Mouse (Mus musculus): ENCODE data around the gene Angel1. TPM values are rescaled to one million over a fixed set of nuclear protein-coding genes. Genes with fewer than 3 reads are reported as not detected.

Gene Angel1
- polyA plus RNA-seq, 1 experiment from 2014 or later: 10.6 TPM

- no peaks in the 10 kb centered on the region for H3K9me3 ChIP-seq (replicated peaks)
- H3K4me2 ChIP-seq: no peak overlapping the region
- H3K27me3 ChIP-seq (replicated peaks): no peaks in the 10 kb centered on the region
- H3K4me3 ChIP-seq: no peak overlapping the region
- peaks cover 46% of the 10 kb centered on the region for H3K36me3 ChIP-seq
- WGBS: 95% methylated on average over 27 of the region's 27 CpGs
- H3K4me1 ChIP-seq (replicated peaks): peaks cover 70% of the 10 kb centered on the region
- no peak for ATAC-seq (ENCODE audit: insufficient number of reproducible peaks, low FRiP score)
- no peak overlapping the region for H3K27ac ChIP-seq (ENCODE audit: poor library complexity, severe bottlenecking)
- H3K9ac ChIP-seq: no peak overlapping the region
Measured at GRCm38 (mm10) chr12:86688917-86689316, 37.3 kb downstream of the Angel1 start.

GRCm38 (mm10) chr12:86687971-86688573, 38.2 kb downstream of the Angel1 start:
- ATAC-seq (ENCODE audit: insufficient number of reproducible peaks, low FRiP score): peak; percentile 12; the same call in 1 of the 2 replicates
- Histone ChIP-seq H3K4me1 (replicated peaks) (peaks cover 70% of the 10 kb centered on the region), H3K27ac (ENCODE audit: poor library complexity, severe bottlenecking) (0 out of 2 replicates have a peak overlapping the region, but pooled peaks have one; percentile 15)

GRCm38 (mm10) chr12:86687445-86687955, 38.8 kb downstream of the Angel1 start:
- H3K4me1 ChIP-seq (replicated peaks): peaks cover 70% of the 10 kb centered on the region
- no peaks in the 10 kb centered on the region for H3K27me3 ChIP-seq (replicated peaks)
- 0 out of 2 replicates have a peak overlapping the region, but pooled peaks have one; percentile 15 for H3K27ac ChIP-seq (ENCODE audit: poor library complexity, severe bottlenecking)
- H3K9me3 ChIP-seq (replicated peaks): no peaks in the 10 kb centered on the region
- H3K4me3 ChIP-seq: no peak overlapping the region
- no peak overlapping the region for H3K9ac ChIP-seq
- H3K4me2 ChIP-seq: no peak overlapping the region
- 49% methylated on average over 4 of the region's 4 CpGs for WGBS
- ATAC-seq (ENCODE audit: insufficient number of reproducible peaks, low FRiP score): no peak
- peaks cover 46% of the 10 kb centered on the region for H3K36me3 ChIP-seq

More at GRCm38 (mm10) chr12:86687971-86688573, 38.2 kb downstream of the Angel1 start:
- Histone ChIP-seq H3K9ac (no peak overlapping the region), H3K4me3 (no peak overlapping the region), H3K27me3 (replicated peaks) (no peaks in the 10 kb centered on the region), H3K36me3 (peaks cover 46% of the 10 kb centered on the region), H3K4me2 (no peak overlapping the region), H3K9me3 (replicated peaks) (no peaks in the 10 kb centered on the region)
- 64% methylated on average over 4 of the region's 4 CpGs for WGBS

GRCm38 (mm10) chr12:86686551-86687330, 39.5 kb downstream of the Angel1 start:
- peaks cover 41% of the 10 kb centered on the region for H3K36me3 ChIP-seq
- 49% methylated on average over 13 of the region's 13 CpGs for WGBS
- no peak overlapping the region for H3K4me3 ChIP-seq
- no peaks in the 10 kb centered on the region for H3K9me3 ChIP-seq (replicated peaks)
- H3K4me1 ChIP-seq (replicated peaks): peaks cover 71% of the 10 kb centered on the region
- H3K4me2 ChIP-seq: no peak overlapping the region
- no peak for ATAC-seq (ENCODE audit: insufficient number of reproducible peaks, low FRiP score)
- no peaks in the 10 kb centered on the region for H3K27me3 ChIP-seq (replicated peaks)
- H3K27ac ChIP-seq (ENCODE audit: poor library complexity, severe bottlenecking): no peak overlapping the region
- H3K9ac ChIP-seq: no peak overlapping the region

GRCm38 (mm10) chr12:86685275-86685674, 41.0 kb downstream of the Angel1 start:
- 47% methylated on average over 9 of the region's 9 CpGs for WGBS
- H3K9me3 ChIP-seq (replicated peaks): no peaks in the 10 kb centered on the region
- no peaks in the 10 kb centered on the region for H3K27me3 ChIP-seq (replicated peaks)
- H3K9ac ChIP-seq: no peak overlapping the region
- no peak for ATAC-seq (ENCODE audit: insufficient number of reproducible peaks, low FRiP score)
- H3K4me1 ChIP-seq (replicated peaks): peaks cover 68% of the 10 kb centered on the region
- peaks cover 34% of the 10 kb centered on the region for H3K36me3 ChIP-seq
- no peak overlapping the region for H3K27ac ChIP-seq (ENCODE audit: poor library complexity, severe bottlenecking)
- no peak overlapping the region for H3K4me2 ChIP-seq
- H3K4me3 ChIP-seq: no peak overlapping the region

GRCm38 (mm10) chr12:86683698-86684097, 42.6 kb downstream of the Angel1 start:
- peaks cover 28% of the 10 kb centered on the region for H3K36me3 ChIP-seq
- H3K4me3 ChIP-seq: no peak overlapping the region
- no peak overlapping the region for H3K9ac ChIP-seq
- no peaks in the 10 kb centered on the region for H3K27me3 ChIP-seq (replicated peaks)
- H3K27ac ChIP-seq (ENCODE audit: poor library complexity, severe bottlenecking): peak overlapping the region; percentile 12
- whole genome bisulfite sequencing: 53% methylated on average over 7 of the region's 7 CpGs
- H3K4me1 ChIP-seq (replicated peaks): peaks cover 64% of the 10 kb centered on the region
- no peaks in the 10 kb centered on the region for H3K9me3 ChIP-seq (replicated peaks)
- ATAC-seq (ENCODE audit: insufficient number of reproducible peaks, low FRiP score): no peak
- no peak overlapping the region for H3K4me2 ChIP-seq

GRCm38 (mm10) chr12:86682178-86682577, 44.1 kb downstream of the Angel1 start:
- Histone ChIP-seq H3K27me3 (replicated peaks) (no peaks in the 10 kb centered on the region), H3K36me3 (peaks cover 20% of the 10 kb centered on the region), H3K27ac (ENCODE audit: poor library complexity, severe bottlenecking) (no peak overlapping the region), H3K9me3 (replicated peaks) (no peaks in the 10 kb centered on the region), H3K4me1 (replicated peaks) (peaks cover 56% of the 10 kb centered on the region), H3K4me3 (no peak overlapping the region), H3K4me2 (no peak overlapping the region), H3K9ac (0 out of 2 replicates have a peak overlapping the region, but pooled peaks have one; percentile 14)
- ATAC-seq (ENCODE audit: insufficient number of reproducible peaks, low FRiP score): no peak
- 77% methylated on average over 8 of the region's 8 CpGs for WGBS

- no peak overlapping the region for H3K27ac ChIP-seq (ENCODE audit: poor library complexity, severe bottlenecking)
- H3K4me2 ChIP-seq: peak overlapping the region; percentile 38; the same call in 1 of the 2 replicates
- no peaks in the 10 kb centered on the region for H3K27me3 ChIP-seq (replicated peaks)
- no peak overlapping the region for H3K4me3 ChIP-seq
- no peaks in the 10 kb centered on the region for H3K9me3 ChIP-seq (replicated peaks)
- WGBS: 66% methylated on average over 9 of the region's 9 CpGs
- H3K4me1 ChIP-seq (replicated peaks): peaks cover 50% of the 10 kb centered on the region
- ATAC-seq (ENCODE audit: insufficient number of reproducible peaks, low FRiP score): no peak
- peaks cover 14% of the 10 kb centered on the region for H3K36me3 ChIP-seq
- 0 out of 2 replicates have a peak overlapping the region, but pooled peaks have one; percentile 14 for H3K9ac ChIP-seq
Measured at GRCm38 (mm10) chr12:86681626-86682025, 44.6 kb downstream of the Angel1 start.

GRCm38 (mm10) chr12:86680591-86681193, 45.6 kb downstream of the Angel1 start:
- peak overlapping the region; percentile 92 for H3K9ac ChIP-seq
- H3K4me1 ChIP-seq (replicated peaks): peaks cover 44% of the 10 kb centered on the region
- ATAC-seq (ENCODE audit: insufficient number of reproducible peaks, low FRiP score): 0 out of 2 replicates have a peak, but pooled peaks have one; percentile 3

GRCm38 (mm10) chr12:86679991-86680491, 46.2 kb downstream of the Angel1 start:
- ATAC-seq (ENCODE audit: insufficient number of reproducible peaks, low FRiP score): no peak
- Histone ChIP-seq H3K27ac (ENCODE audit: poor library complexity, severe bottlenecking) (peak overlapping the region; percentile 64; the same call in 1 of the 2 replicates), H3K9me3 (replicated peaks) (no peaks in the 10 kb centered on the region), H3K36me3 (no peaks in the 10 kb centered on the region), H3K4me1 (replicated peaks) (peaks cover 37% of the 10 kb centered on the region), H3K27me3 (replicated peaks) (no peaks in the 10 kb centered on the region), H3K4me3 (peak overlapping the region; percentile 81), H3K4me2 (peak overlapping the region; percentile 98), H3K9ac (peak overlapping the region; percentile 92)
- 33% methylated on average over 12 of the region's 12 CpGs for whole genome bisulfite sequencing

More at GRCm38 (mm10) chr12:86680591-86681193, 45.6 kb downstream of the Angel1 start:
- 17% methylated on average over 11 of the region's 11 CpGs for WGBS
- Histone ChIP-seq H3K9me3 (replicated peaks) (no peaks in the 10 kb centered on the region), H3K27me3 (replicated peaks) (no peaks in the 10 kb centered on the region), H3K4me2 (peak overlapping the region; percentile 98), H3K4me3 (peak overlapping the region; percentile 81), H3K27ac (ENCODE audit: poor library complexity, severe bottlenecking) (peak overlapping the region; percentile 64), H3K36me3 (0 out of 2 replicates have a peak, but pooled peaks cover 5% of the 10 kb centered on the region)
